Comparison of ENCODE assay signal across 9 mouse cellular contexts in the genomic region with DNA sequence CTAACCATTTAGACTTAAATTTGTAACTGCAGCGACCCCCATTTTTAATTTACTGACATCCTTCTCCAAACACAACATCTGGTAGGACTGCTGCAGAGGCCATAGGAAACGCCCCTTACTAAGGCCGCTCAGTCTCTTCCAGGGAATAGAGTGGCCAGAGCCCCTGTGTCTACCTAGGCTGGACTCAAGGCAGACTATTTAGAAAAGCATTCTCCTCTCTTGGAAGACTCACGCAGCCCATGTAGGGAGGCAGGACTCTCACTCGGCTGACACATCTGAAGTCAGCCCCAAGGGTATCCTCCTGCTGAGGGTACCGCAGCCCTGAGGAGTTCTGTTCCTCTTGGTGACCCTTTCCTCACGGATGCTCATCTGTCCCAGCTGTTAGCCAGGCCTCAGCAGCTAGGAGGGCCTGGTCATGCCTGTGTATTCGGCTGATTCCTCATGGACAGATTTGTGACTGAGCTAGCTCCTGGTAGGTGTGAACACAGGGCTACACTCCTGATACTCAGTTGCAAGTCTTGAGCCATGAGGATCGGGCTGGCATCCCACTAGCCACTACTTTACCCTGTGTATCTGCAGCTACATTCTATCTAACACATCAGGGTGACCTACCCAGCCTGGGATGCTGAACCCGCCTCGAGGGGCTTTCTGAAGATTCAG.
DNase-seq lines count a peak whose midpoint lies in the region; ATAC-seq and TF ChIP-seq lines count a peak whose summit lies in the region.
"Had no signal": no experiment of that assay in that cellular context is flagged by ENCODE, and none has a peak within 500 bp of the region (broad histone marks: within the 10 kb centered on the region; RNA-seq: fewer than 3 reads in every experiment).

No protein-coding gene starts in this region.

- intact Hi-C loops in gastrocnemius, postnatal 36 days (cut with DNase I): loop anchor here (2.0 kb wide), 2 partner anchors 150 to 246 kb away; no protein-coding TSS in a partner anchor

- no peak overlapping the region for H3K4me2 ChIP-seq in embryonic facial prominence, embryonic 14.5 days (ENCODE audit: low read depth, low read length)
- H3K4me2 ChIP-seq in hindbrain, postnatal 0 days (ENCODE audit: low read depth, low read length): no peak overlapping the region
- H3K4me2 ChIP-seq in midbrain, embryonic 14.5 days (ENCODE audit: low read length): no peak overlapping the region

- DNase-seq in frontal cortex, postnatal 10 days (ENCODE audit: low spot score in 2 of 2): no peak
- no peak for DNase-seq in embryonic facial prominence, embryonic 14.5 days (ENCODE audit: low spot score)
- no peak for DNase-seq in hindbrain, postnatal 0 days (ENCODE audit: low spot score)
- DNase-seq in midbrain, embryonic 14.5 days: no peak
- no peak for DNase-seq in layer of hippocampus, adult 9-10 months (ENCODE audit: low spot score)
- DNase-seq in layer of hippocampus, adult 11-12 months (ENCODE audit: low spot score): no peak
- no peak for DNase-seq in gastrocnemius, postnatal 36 days

- TF ChIP-seq CTCF in hindbrain, postnatal 0 days (IDR thresholded peaks at IDR 0.05; ENCODE audit: low read depth): no peak

- H3K9ac ChIP-seq in embryonic facial prominence, embryonic 14.5 days (ENCODE audit: low read depth, low read length): no peak overlapping the region
- no peak overlapping the region for H3K9ac ChIP-seq in hindbrain, postnatal 0 days (replicated peaks; ENCODE audit: low read length)
- H3K9ac ChIP-seq in midbrain, embryonic 14.5 days (replicated peaks; ENCODE audit: low read length): no peak overlapping the region

- H3K9me3 ChIP-seq in embryonic facial prominence, embryonic 14.5 days (ENCODE audit: control insufficient read depth, low read length): no peaks in the 10 kb centered on the region
- no peaks in the 10 kb centered on the region for H3K9me3 ChIP-seq in hindbrain, postnatal 0 days (ENCODE audit: low read length)
- H3K9me3 ChIP-seq in midbrain, embryonic 14.5 days (ENCODE audit: control insufficient read depth, low read length): no peaks in the 10 kb centered on the region

- WGBS in embryonic facial prominence, embryonic 14.5 days: 62% methylated on average over 11 of the region's 11 CpGs
- 64% methylated on average over 11 of the region's 11 CpGs for WGBS in hindbrain, postnatal 0 days
- WGBS in midbrain, embryonic 14.5 days: 67% methylated on average over 11 of the region's 11 CpGs

- H3K27ac ChIP-seq in embryonic facial prominence, embryonic 14.5 days (replicated peaks; ENCODE audit: low read depth, low read length): no peak overlapping the region
- H3K27ac ChIP-seq in hindbrain, postnatal 0 days: no peak overlapping the region
- no peak overlapping the region for H3K27ac ChIP-seq in midbrain, embryonic 14.5 days (replicated peaks; ENCODE audit: low read depth, low read length)

- H3K27me3 ChIP-seq in embryonic facial prominence, embryonic 14.5 days (replicated peaks; ENCODE audit: control insufficient read depth, insufficient read depth, low read length): no peaks in the 10 kb centered on the region
- no peaks in the 10 kb centered on the region for H3K27me3 ChIP-seq in hindbrain, postnatal 0 days (ENCODE audit: insufficient read depth, low read length)
- H3K27me3 ChIP-seq in midbrain, embryonic 14.5 days (ENCODE audit: control insufficient read depth, insufficient read depth, low read length): no peaks in the 10 kb centered on the region

- H3K4me3 ChIP-seq in embryonic facial prominence, embryonic 14.5 days (ENCODE audit: low read depth, low read length): no peak overlapping the region
- no peak overlapping the region for H3K4me3 ChIP-seq in hindbrain, postnatal 0 days (ENCODE audit: low read length)
- H3K4me3 ChIP-seq in midbrain, embryonic 14.5 days (replicated peaks; ENCODE audit: low read depth, low read length): no peak overlapping the region
- H3K4me3 ChIP-seq: erythroblast, embryonic 14.5 days had no signal

- H3K4me1 ChIP-seq in embryonic facial prominence, embryonic 14.5 days (ENCODE audit: control insufficient read depth, insufficient read depth, low read length): no peaks in the 10 kb centered on the region
- no peaks in the 10 kb centered on the region for H3K4me1 ChIP-seq in hindbrain, postnatal 0 days (ENCODE audit: insufficient read depth, low read length)
- no peaks in the 10 kb centered on the region for H3K4me1 ChIP-seq in midbrain, embryonic 14.5 days (ENCODE audit: control insufficient read depth, insufficient read depth, low read length)

- ATAC-seq in frontal cortex, adult (ENCODE audit: low TSS enrichment): peak; percentile 10; the same call in 1 of the 2 replicates
- ATAC-seq in embryonic facial prominence, embryonic 14.5 days (ENCODE audit: low read depth): 0 out of 2 replicates have a peak, but pooled peaks have one; percentile 25
- ATAC-seq in hindbrain, postnatal 0 days: peak; percentile 63
- ATAC-seq in midbrain, embryonic 14.5 days (ENCODE audit: low FRiP score, low TSS enrichment): peak; percentile 46; the same call in 1 of the 2 replicates

- H3K36me3 ChIP-seq in embryonic facial prominence, embryonic 14.5 days (ENCODE audit: control insufficient read depth, insufficient read depth, low read length): no peaks in the 10 kb centered on the region
- no peaks in the 10 kb centered on the region for H3K36me3 ChIP-seq in hindbrain, postnatal 0 days (ENCODE audit: insufficient read depth, low read length)
- H3K36me3 ChIP-seq in midbrain, embryonic 14.5 days (ENCODE audit: control insufficient read depth, insufficient read depth, low read length): 0 out of 2 replicates have a peak, but pooled peaks cover 5% of the 10 kb centered on the region

Comparison
In these comparisons a context has a peak if more than half of its experiments do, and no peak if none do; other contexts are left out.
1. ATAC-seq: peak in every context shown above with its lines; median percentile 63 in hindbrain, postnatal 0 days; 46 in midbrain, embryonic 14.5 days; 25 in embryonic facial prominence, embryonic 14.5 days; 10 in frontal cortex, adult.